Mouse (Mus musculus) liver, embryonic 14 days (tissue): ENCODE measurements around the gene Aff4. TPM values are rescaled to one million over a fixed set of nuclear protein-coding genes. Genes with fewer than 3 reads are reported as not detected.

Experiments used
- polyA plus RNA-seq: library from polyadenylated mRNA; depleted of rRNA; stranded (reverse); fragments of >200 nt; gene quantifications from 2 replicates; pipeline ENCODE4 v1.2.3, GENCODE M21; 2012; rRNA removed

Gene Aff4
- 4.2 and 4.5 TPM in 2 replicates for polyA plus RNA-seq

DNA sequence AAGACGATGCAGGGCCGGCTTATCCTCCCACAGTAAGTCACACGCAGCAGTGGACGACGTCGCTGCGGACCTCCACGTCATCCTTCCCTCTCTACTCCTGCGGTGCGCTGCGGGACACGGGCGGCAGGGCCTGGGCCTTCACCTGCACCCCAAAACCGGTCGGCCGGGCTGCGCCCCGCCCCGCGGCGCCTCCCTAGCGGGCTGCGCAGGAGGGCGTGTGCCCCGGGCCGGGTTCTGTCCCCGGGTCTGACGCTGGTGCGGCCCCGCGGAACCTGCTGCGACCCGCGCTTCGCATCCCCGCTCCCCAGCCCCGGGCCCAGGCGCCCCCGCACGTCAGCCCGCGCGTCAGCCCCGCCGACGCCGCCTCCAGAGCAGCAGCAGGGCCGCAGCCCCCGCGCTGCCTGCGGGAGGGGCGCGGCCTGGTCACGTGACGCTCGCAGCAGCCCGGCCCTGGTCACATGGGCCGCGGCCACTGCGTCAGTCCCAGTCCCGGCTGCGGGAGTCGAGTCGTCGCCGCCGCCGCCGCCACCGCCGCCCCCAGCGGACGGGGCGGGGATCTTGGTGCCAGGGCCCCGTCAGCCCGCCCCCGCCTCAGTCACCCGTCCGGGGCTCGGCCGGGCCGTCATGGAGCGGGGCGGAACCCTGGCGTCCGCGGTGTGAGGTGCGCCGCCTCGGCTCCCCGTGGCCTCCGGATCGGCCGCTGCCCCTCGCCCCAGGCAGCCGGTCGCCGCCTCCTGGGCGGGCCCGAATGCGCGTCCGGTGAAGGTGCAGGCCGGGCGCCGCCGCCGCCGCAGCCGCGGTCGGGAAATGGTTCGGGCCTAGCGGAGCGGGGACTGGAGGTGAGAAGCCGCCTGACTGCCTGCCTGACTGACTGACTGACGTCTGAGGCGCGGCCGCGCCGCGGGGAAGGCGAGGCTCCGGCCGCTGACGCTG is at the start of gene Aff4:
Gene Aff4, plus strand, starts transcription at position 543 of the 933 bp plus-strand sequence.

GRCm38 (mm10) chr11:53324512-53324968 is 26.1 kb upstream of the Aff4 start, which contains the start of gene Zcchc10:
TSS of gene Zcchc10 (plus strand) at chr11:53324679.

GRCm38 (mm10) chr11:53423036-53423435 is 72.4 kb downstream of the Aff4 start, which contains the start of gene Leap2:
TSS of gene Leap2 (minus strand) at chr11:53423170.

DNA sequence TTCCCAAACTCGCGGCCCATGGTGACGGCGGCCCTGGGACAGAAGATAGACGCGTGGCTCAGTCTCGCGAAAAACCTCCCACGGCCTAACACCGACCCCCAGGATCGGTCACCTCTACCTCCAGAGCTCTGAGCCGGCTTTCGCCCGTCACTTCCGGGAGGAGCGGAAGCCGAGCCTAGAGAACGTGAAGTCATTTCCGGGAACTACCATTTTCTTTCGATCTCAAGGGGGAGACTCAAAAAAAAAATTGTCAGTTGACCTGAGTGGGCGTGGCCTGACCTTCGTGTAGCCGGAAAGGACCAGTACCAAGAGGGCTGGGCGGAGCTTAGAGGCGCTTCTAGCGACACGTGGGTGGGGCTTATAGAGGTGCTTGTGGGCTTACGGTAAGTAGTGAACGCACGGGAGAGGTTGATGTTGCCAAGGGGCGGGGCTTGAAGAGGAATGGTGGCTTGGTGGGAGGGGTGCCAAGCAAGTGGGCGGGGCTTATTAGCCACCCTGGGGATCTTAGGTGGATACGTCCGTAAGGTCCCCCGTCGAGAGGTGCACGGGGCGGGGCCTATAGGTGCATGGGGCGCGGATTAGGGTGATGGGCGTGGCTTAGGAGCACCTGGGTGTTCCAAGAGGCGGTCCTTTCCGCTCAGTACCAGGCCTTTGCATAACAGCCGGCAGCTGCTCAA is 80.2 kb downstream of the Aff4 start, which contains the start of the genes Uqcrq and Gdf9:
Gene Uqcrq, minus strand, starts transcription at position 162 of the 677 bp plus-strand sequence.
Gene Gdf9, plus strand, starts transcription at position 354 of the 677 bp plus-strand sequence.

DNA sequence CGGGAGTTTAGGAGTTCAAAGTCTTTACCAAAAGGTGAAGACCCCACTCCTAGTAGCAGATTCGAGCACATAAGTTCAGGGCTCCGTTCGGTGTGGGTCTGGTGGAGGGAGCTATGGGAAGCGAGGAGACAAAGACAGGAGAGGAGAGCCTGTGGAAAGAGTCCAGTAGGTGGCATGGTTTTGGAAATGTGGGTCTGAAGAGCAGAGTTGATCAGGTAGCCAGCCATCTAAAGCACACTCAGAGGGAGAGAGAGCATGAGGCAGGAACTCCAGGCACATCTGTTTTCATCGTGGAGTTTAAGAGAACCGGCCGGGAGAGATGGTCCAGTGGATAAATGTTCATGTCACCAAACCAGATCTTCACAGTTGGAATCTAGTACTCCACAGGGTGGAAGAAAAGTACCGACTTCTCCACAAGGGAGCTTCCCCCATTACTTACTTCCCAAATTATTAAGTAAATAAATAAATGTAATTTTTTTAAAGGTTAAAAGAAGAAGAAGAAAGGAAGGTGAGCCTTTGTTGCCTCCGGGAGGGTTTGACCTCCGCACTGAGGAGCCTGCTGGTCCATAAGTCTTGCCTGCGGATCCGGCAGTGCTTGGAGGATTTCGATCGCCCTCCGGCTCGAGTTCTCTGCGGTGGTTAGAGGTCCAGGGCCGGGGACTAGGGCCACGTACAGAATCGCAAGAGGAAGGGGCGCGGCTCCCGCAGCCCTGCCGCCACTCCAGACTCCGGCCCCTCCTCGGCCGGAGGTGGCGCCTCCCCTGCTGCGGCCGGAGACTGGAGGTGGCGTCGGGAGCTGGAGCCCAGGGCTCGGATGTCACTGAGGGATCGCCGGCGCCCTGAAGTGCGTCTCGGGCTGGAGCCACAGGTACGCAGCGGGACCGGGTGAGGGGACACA is 106.1 kb downstream of the Aff4 start, which contains the start of the genes Gm10447 and Shroom1:
Gene Gm10447, minus strand, starts transcription at position 637 of the 898 bp plus-strand sequence.
Gene Shroom1, plus strand, starts transcription at position 732 of the 898 bp plus-strand sequence.

DNA sequence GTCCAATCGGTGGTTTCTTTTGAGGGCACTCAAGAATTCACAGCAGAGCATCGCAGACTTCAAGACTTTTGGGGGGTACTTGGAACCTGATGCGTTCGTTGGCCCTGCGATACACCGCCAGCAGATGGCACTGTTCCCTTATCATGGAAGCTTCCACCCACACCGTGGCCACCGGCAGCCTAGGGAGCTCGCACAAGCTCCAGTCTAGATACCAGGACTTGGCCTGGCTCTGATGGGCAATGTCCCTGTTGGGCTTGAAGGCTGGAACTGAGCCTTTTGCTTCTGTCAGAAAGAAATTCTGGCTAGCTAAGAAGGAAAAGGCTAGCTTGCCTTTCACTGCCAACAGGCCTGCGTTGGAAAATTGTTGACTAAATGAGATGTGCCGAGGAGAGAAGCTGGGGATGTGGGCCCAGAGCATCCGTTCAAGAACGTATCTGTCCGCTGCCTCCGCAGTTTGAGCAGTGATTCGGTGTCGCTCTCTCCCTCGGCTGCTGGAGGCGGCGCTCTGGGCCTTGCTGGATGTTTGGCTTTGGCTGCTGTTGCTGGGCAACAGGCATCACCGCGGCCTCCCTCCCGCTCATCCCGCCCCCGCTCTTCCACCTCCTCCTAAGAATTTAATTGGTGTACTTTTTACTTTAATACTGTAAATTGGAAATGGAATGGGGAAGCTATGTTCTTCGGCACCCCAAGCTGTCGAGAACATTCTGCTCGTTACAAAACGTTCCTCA is 119.5 kb downstream of the Aff4 start, which contains the start of gene Gm9837:
Gene Gm9837, minus strand, starts transcription at position 512 of the 728 bp plus-strand sequence.

Other genes with a start within 250 kb of the Aff4 start
- 32.3 and 32.8 TPM in 2 replicates for gene Hspa4, start 50.4 kb upstream of the Aff4 start, polyA plus RNA-seq
- gene Zcchc10, start 26.2 kb upstream of the Aff4 start, polyA plus RNA-seq = 8.7 and 9.4 TPM in 2 replicates
- 13.7 and 15.8 TPM in 2 replicates for gene Leap2, start 72.3 kb downstream of the Aff4 start, polyA plus RNA-seq
- gene Uqcrq, start 80.0 kb downstream of the Aff4 start, polyA plus RNA-seq = 215 and 231 TPM in 2 replicates
- 0.12 and 0.43 TPM in 2 replicates for gene Gdf9, start 80.2 kb downstream of the Aff4 start, polyA plus RNA-seq
- 0.11 and 0.18 TPM in 2 replicates for gene Gm10447, start 106.3 kb downstream of the Aff4 start, polyA plus RNA-seq
- gene Shroom1, start 106.4 kb downstream of the Aff4 start, polyA plus RNA-seq = 1.2 and 1.3 TPM in 2 replicates
- not detected in 2 replicates for gene Gm9837, start 119.6 kb downstream of the Aff4 start, polyA plus RNA-seq
- gene Gm9945, start 129.3 kb downstream of the Aff4 start, polyA plus RNA-seq = 0.12 and 0.17 TPM in 2 replicates
- gene Sowaha, start 129.4 kb downstream of the Aff4 start, polyA plus RNA-seq = 11.3 and 16.0 TPM in 2 replicates
- gene Sept8, start 168.4 kb downstream of the Aff4 start, polyA plus RNA-seq = 28.8 and 34.9 TPM in 2 replicates
- gene Kif3a, start 216.5 kb downstream of the Aff4 start, polyA plus RNA-seq = 3.4 and 3.6 TPM in 2 replicates